Mouse (Mus musculus) limb, embryonic 11.5 days (tissue): Measurements from ENCODE around the gene Ankar. TPM values are rescaled to one million over a fixed set of nuclear protein-coding genes. Genes with fewer than 3 reads are reported as not detected.

Experiments used
- ATAC-seq: fragments of 200-750 bp; cut with Nextera tagmentation; 2 replicates; pipeline ENCODE4 v1.8.0; 2017; ENCODE audit warnings: low read depth; ENCODE audit not compliant: insufficient number of reproducible peaks, low FRiP score, low TSS enrichment
- DNase-seq: peaks from one replicate; pipeline ENCODE4 v3.0.0-alpha.2; 2015; ENCODE audit warnings: low spot score
- H3K27ac ChIP-seq: fragments of 300-500 bp; sonication (generic); replicated peaks from 2 replicates; pipeline ENCODE4 v1.5.1; 2014; ENCODE audit warnings: low read depth, mild to moderate bottlenecking, low read length
- H3K27me3 ChIP-seq: fragments of 300-500 bp; sonication (generic); 2 replicates; pipeline ENCODE4 v1.6.1; 2014; ENCODE audit warnings: mild to moderate bottlenecking, low read length, mixed read lengths; ENCODE audit not compliant: control insufficient read depth, insufficient read depth
- H3K36me3 ChIP-seq: fragments of 300-500 bp; sonication (generic); 2 replicates; pipeline ENCODE4 v1.6.1; 2014; ENCODE audit warnings: mild to moderate bottlenecking, low read length, moderate library complexity, mixed read lengths; ENCODE audit not compliant: control insufficient read depth, insufficient read depth
- H3K4me1 ChIP-seq: fragments of 300-500 bp; sonication (generic); 2 replicates; pipeline ENCODE4 v1.6.1; 2014; ENCODE audit warnings: low read length, mixed read lengths; ENCODE audit not compliant: control insufficient read depth, insufficient read depth
- H3K4me2 ChIP-seq: fragments of 300-500 bp; sonication (generic); 2 replicates; pipeline ENCODE4 v1.6.1; 2014; ENCODE audit warnings: low read depth, mild to moderate bottlenecking, moderate library complexity; ENCODE audit not compliant: severe bottlenecking
- H3K4me3 ChIP-seq: fragments of 300-500 bp; sonication (generic); 2 replicates; pipeline ENCODE4 v1.5.1; 2014; ENCODE audit warnings: low read depth, low read length
- H3K9ac ChIP-seq: fragments of 300-500 bp; sonication (generic); 2 replicates; pipeline ENCODE4 v1.6.1; 2014; ENCODE audit warnings: mild to moderate bottlenecking, low read length
- H3K9me3 ChIP-seq: fragments of 300-500 bp; sonication (generic); 2 replicates; pipeline ENCODE4 v1.6.1; 2016; ENCODE audit warnings: low read length; ENCODE audit not compliant: control insufficient read depth
- WGBS: fragments of 180-500 bp; shearing (Covaris S2); extraction: QIAGEN DNeasy Blood & Tissue Kit; methylation state at CpG from one replicate; pipeline ENCODE4 v1.1.7; 2014; 5-methylcytosine and 5-hydroxymethylcytosine counted together
- polyA plus RNA-seq: library from polyadenylated mRNA; unstranded; fragments of >200 nt; fragmentation: Nextera tagmentation; extraction: Ambion mirVana; gene quantifications from 2 replicates; pipeline ENCODE4 v1.2.1, GENCODE M21; 2014

The Ankar gene
- polyA plus RNA-seq, 1 experiment from 2014 or later: not detected

DNA sequence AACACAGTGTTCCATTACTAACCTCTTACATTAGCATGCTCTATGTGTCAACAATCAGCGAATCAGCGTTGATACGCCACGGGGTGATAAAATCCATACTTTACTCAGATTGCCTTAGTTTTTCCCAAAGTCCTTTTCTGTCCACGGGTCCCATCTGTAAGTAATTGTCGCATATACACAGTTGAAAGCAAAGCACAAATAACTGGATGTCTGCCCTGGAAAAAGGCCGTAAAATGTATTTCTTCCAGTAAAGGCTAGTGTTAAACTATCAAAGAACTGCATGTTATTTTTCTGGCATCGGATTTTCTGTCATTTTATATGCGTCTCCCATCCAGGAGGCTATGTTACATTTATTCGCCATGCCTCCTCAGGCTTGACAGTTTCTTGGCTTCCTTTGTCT lies 29.7 kb upstream of the Ankar start:
- no peaks in the 10 kb centered on the region for H3K9me3 ChIP-seq
- no peak overlapping the region for H3K4me3 ChIP-seq
- ATAC-seq: no peak
- peaks cover 10% of the 10 kb centered on the region for H3K4me1 ChIP-seq
- no peak for DNase-seq
- H3K4me2 ChIP-seq: no peak overlapping the region
- WGBS: 59% methylated on average over 10 of the region's 10 CpGs
- H3K27me3 ChIP-seq: no peaks in the 10 kb centered on the region
- no peaks in the 10 kb centered on the region for H3K36me3 ChIP-seq
- no peak overlapping the region for H3K9ac ChIP-seq
- H3K27ac ChIP-seq: no peak overlapping the region

DNA sequence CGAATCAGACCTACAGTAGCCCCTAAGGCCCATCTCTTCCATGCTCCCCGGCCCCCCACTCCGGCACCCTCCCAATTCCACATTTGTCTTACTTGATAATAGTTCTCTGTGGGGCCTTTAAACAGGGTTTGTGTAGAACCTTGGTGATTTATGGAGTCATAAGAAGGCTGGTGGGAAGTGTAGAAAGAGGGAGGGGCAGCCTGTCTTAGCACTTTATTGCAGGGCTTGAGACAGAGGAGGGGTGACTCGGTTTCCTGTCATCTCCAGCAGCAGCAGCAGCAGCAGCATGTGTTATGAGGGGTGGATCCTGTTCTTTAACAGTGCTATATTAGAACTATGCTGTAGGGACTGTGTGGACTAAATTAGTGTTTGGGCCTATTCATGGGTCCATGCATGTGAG lies 28.4 kb upstream of the Ankar start:
- no peak for ATAC-seq
- no peak for DNase-seq
- no peaks in the 10 kb centered on the region for H3K36me3 ChIP-seq
- peaks cover 10% of the 10 kb centered on the region for H3K4me1 ChIP-seq
- H3K9me3 ChIP-seq: no peaks in the 10 kb centered on the region
- WGBS: 47% methylated on average over 4 of the region's 4 CpGs
- no peak overlapping the region for H3K4me2 ChIP-seq
- H3K9ac ChIP-seq: no peak overlapping the region
- H3K4me3 ChIP-seq: no peak overlapping the region
- no peak overlapping the region for H3K27ac ChIP-seq
- no peaks in the 10 kb centered on the region for H3K27me3 ChIP-seq

DNA sequence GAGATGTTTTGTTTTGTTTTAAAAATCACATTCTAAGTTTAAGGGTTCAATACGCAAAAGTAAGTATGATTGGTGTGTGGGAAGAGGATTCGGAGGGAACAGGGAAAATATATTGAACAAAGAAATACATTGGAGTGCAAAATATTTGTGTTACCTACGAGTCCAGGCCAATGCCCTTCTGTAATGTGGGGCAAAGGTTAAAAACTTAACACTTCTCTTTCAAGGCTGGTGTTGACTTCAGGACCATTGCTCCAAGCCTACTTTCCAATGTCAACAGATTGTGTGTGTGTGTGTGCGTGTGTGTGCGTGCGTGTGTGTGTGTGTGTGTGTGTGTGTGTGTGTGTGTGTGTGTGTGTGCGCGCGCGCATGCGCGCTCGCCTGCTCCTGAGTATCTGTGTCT lies 25.6 kb upstream of the Ankar start:
- Histone ChIP-seq H3K36me3 (no peaks in the 10 kb centered on the region), H3K27ac (no peak overlapping the region), H3K27me3 (no peaks in the 10 kb centered on the region), H3K4me2 (no peak overlapping the region), H3K9ac (no peak overlapping the region), H3K4me3 (no peak overlapping the region), H3K4me1 (peaks cover 10% of the 10 kb centered on the region), H3K9me3 (no peaks in the 10 kb centered on the region)
- WGBS: 92% methylated on average over 13 of the region's 13 CpGs
- no peak for DNase-seq
- ATAC-seq: no peak

DNA sequence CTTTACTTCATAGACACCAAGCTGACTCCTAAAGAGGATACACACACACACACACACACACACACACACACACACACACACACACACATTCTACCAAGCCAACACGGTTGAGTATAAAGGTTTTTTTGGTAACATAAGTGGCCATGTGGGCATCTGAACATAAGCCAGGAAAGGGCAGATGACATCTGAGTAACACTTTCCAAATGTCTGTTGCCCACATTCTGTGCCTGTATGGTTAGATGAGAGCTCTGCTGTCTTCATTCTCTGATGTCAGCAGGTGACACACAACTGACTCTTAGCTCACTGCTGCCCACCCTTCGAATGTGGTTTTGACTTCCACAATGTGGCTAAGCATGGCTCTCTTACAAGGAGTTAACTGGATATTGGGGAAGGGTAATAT lies 24.0 kb upstream of the Ankar start:
- Histone ChIP-seq H3K4me1 (peaks cover 8% of the 10 kb centered on the region; the same call in 1 of the 2 replicates), H3K4me2 (no peak overlapping the region)
- WGBS: 78% methylated on average over 2 of the region's 2 CpGs

DNA sequence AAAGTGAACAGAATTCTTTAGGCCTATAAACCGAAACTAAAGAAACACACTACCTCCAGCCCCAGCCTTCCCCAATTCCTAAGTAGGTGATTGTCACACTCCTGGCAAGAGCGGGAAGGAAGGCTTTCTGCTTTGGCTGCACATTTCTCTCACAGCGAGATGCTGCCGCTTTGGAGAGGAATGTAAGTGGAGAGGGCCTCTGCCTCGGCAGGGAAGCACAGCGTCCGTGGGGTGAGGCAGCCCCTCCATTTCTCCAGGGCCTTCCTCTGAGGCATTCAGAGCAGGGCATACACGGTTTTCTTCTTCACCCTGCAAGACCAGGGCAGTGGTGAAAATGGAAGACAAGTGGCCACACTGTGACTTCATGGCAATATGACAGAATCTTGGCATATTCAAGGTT lies 22.3 kb upstream of the Ankar start:
- no peak for ATAC-seq
- WGBS: 55% methylated on average over 8 of the region's 8 CpGs

More for the DNA sequence above, 24.0 kb upstream of the Ankar start:
- Histone ChIP-seq H3K27ac (no peak overlapping the region), H3K4me3 (no peak overlapping the region), H3K9ac (no peak overlapping the region), H3K36me3 (no peaks in the 10 kb centered on the region), H3K27me3 (no peaks in the 10 kb centered on the region), H3K9me3 (no peaks in the 10 kb centered on the region)
- ATAC-seq (no peak), DNase-seq (no peak)

DNA sequence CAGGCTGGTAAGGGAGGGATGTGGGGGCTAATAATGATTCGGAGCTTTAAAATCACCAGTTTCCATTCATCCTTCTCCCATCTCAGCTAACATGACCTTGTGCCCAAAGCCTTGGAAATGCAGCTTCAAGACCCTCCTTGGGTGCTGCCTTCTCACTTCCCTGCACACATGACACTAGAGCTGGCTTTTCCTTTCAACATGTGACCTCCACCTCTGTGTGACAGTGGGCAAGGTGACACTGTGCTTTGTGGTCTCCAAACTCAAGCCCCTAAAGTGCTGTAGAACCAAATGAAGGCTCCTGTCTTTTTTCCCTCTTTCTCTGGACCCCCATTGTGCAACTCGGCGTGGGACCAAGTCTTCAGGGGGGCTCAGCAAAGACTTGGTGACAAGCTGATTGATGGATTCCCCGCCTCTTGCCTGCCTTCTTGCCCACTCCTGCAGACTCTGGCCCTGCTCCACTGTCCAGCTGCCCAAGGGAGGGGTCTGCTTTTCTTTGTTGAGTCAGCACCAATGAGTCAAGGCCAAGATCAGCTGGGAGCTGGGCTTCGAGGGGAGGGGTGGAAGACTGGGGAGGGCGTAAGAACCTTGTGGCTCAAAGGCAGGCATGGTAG lies 19.8 kb upstream of the Ankar start:
- Histone ChIP-seq H3K9me3 (no peaks in the 10 kb centered on the region), H3K9ac (no peak overlapping the region), H3K4me1 (0 out of 2 replicates have a peak, but pooled peaks cover 2% of the 10 kb centered on the region), H3K27me3 (no peaks in the 10 kb centered on the region), H3K4me3 (no peak overlapping the region), H3K4me2 (no peak overlapping the region), H3K27ac (no peak overlapping the region), H3K36me3 (0 out of 2 replicates have a peak, but pooled peaks cover 2% of the 10 kb centered on the region)
- DNase-seq (no peak), ATAC-seq (no peak; the same call in 1 of the 2 replicates)
- WGBS: 50% methylated on average over 6 of the region's 6 CpGs

More for the DNA sequence above, 22.3 kb upstream of the Ankar start:
- no peak overlapping the region for H3K27ac ChIP-seq
- H3K9ac ChIP-seq: no peak overlapping the region
- no peaks in the 10 kb centered on the region for H3K9me3 ChIP-seq
- DNase-seq: peak; percentile 21
- H3K4me3 ChIP-seq: no peak overlapping the region
- H3K4me2 ChIP-seq: no peak overlapping the region
- no peaks in the 10 kb centered on the region for H3K27me3 ChIP-seq
- 0 out of 2 replicates have a peak, but pooled peaks cover 2% of the 10 kb centered on the region for H3K36me3 ChIP-seq
- H3K4me1 ChIP-seq: 0 out of 2 replicates have a peak, but pooled peaks cover 2% of the 10 kb centered on the region

DNA sequence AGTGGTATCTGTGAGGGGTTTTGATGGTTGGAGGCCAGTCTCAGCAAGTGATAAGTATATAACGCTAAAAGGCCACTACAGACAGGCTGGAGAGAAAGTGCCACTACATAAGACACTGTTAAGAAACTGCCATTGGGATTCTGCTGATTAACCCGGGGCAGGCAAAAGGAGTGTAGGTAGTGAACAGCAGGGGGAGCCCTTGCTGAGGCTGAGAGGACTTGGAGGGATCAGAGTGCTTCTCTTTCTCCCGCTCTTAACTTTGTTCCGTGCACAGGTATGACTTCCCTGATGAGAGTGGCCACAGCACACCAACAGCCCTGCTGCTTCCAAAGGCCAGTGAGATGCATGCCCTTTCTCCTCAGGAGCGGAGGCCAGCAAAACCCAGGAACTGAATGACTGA lies 18.5 kb upstream of the Ankar start:
- Histone ChIP-seq H3K27ac (no peak overlapping the region), H3K36me3 (peaks cover 2% of the 10 kb centered on the region; the same call in 1 of the 2 replicates), H3K4me2 (no peak overlapping the region), H3K9ac (no peak overlapping the region), H3K27me3 (no peaks in the 10 kb centered on the region), H3K9me3 (no peaks in the 10 kb centered on the region), H3K4me1 (0 out of 2 replicates have a peak, but pooled peaks cover 2% of the 10 kb centered on the region), H3K4me3 (no peak overlapping the region)
- ATAC-seq: peak; percentile 71; the same call in 1 of the 2 replicates
- DNase-seq: peak; percentile 83
- WGBS: 28% methylated on average over 5 of the region's 5 CpGs

DNA sequence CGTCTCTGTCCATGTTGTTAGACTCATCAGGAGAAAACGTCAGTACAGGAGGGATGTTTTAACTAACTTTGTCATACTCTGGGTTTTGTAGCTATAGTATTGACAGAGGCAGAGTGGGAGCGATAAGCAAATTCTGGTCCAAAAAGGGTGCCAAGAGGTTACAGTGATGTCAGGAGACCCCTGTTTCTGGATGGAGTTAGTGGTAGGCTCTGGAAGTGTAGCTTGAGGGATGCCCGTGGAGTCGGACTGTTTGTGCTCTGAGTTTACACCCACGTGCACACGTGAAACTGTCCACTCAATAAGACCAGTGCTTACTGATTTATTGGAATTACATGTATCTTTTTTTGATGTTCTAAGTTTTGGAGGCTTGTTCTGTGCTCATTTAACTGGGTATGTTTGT lies 17.2 kb upstream of the Ankar start:
- H3K36me3 ChIP-seq: peaks cover 2% of the 10 kb centered on the region; the same call in 1 of the 2 replicates
- no peaks in the 10 kb centered on the region for H3K27me3 ChIP-seq
- H3K27ac ChIP-seq: no peak overlapping the region
- no peak overlapping the region for H3K4me3 ChIP-seq
- no peak overlapping the region for H3K9ac ChIP-seq
- H3K9me3 ChIP-seq: no peaks in the 10 kb centered on the region
- ATAC-seq (no peak), DNase-seq (no peak)
- 89% methylated on average over 7 of the region's 7 CpGs for WGBS
- peaks cover 7% of the 10 kb centered on the region for H3K4me1 ChIP-seq
- H3K4me2 ChIP-seq: no peak overlapping the region

DNA sequence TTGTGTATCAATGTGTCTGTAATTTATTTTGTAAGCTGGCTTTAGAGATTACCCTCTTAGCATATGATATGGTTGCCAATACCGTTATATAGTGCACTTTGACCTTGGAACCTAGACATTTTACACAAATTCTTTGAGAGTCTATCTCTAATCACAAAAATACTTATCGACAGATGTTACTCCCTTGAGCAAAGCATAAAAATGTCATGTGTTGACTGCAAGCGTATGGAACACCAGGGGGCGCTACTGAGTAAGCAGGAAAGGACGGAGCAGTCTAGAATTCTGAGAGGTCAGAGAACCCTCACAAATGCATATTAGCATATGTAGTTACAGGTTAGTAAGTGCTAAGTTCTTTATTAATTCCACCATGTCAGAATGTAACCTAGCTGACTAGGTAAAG lies 16.5 kb upstream of the Ankar start:
- H3K36me3 ChIP-seq: peaks cover 2% of the 10 kb centered on the region; the same call in 1 of the 2 replicates
- WGBS: 16% methylated on average over 5 of the region's 5 CpGs
- ATAC-seq (no peak), DNase-seq (peak; percentile 89)
- no peak overlapping the region for H3K4me3 ChIP-seq
- H3K9ac ChIP-seq: no peak overlapping the region
- H3K4me2 ChIP-seq: no peak overlapping the region
- H3K4me1 ChIP-seq: peaks cover 7% of the 10 kb centered on the region
- H3K27me3 ChIP-seq: no peaks in the 10 kb centered on the region
- no peak overlapping the region for H3K27ac ChIP-seq
- no peaks in the 10 kb centered on the region for H3K9me3 ChIP-seq
